Mouse (Mus musculus) c-Kit-positive CD71-positive TER-119-negative erythroid progenitor cells, embryonic 14.5 days (primary cell): ENCODE results near the gene Abhd16a.

ENCODE experiments used
- DNase-seq: peaks from one replicate; pipeline ENCODE4 v3.0.0-alpha.2; 2013; ENCODE audit warnings: low read depth

Gene Abhd16a

GRCm38 (mm10) chr17:35060071-35060470, 29.0 kb upstream of the Abhd16a start:
- no peak for DNase-seq

- no peak for DNase-seq
These were observed 28.2 kb upstream of the Abhd16a start for GRCm38 (mm10) chr17:35060737-35061297.

GRCm38 (mm10) chr17:35061299-35061698, 27.8 kb upstream of the Abhd16a start:
- no peak for DNase-seq

DNA sequence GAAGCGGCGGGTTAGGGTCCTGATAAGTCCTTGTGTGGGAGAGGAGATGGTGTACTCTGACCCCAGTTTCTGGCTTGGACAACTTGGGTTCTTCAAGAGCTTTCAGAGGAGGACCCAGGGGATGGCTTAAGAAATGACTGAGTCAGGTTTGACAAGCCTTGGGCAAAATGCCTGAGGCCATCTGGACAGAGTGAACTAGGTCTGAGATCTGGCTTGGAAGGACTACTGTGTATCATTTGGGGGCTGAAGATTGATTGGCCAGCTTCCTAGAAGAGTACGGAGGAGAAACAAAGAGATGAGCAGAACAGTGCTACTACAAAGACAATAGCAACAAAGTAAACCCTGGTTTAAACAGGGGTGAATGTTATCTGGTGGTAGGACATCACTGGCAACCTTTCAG, 25.6 kb upstream of the Abhd16a start:
- no peak for DNase-seq

DNA sequence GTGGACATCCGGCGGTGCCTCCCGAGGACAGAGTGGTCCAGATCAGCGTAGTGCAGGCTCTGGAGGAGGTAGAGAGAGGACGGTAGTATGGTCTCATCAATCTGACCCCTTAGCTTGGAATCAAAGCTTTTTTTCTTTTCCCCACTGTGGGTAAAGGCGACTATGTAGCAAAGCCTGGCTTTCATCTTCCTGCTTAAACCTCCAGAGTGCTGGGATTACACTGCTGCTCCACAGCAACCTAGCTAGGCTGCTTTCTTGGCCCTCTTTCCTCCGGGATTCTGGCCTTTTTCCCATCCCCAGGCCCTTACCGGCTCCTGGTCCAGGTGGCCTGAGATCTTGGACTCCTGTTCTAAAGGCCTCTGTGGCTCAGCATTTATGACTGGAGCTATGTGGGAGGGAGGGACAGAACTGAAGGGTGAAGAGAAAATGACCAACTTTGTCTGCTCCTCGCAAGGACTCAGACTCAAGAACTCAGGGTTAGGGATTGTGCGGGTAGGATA, 24.6 kb upstream of the Abhd16a start:
- DNase-seq: no peak

DNA sequence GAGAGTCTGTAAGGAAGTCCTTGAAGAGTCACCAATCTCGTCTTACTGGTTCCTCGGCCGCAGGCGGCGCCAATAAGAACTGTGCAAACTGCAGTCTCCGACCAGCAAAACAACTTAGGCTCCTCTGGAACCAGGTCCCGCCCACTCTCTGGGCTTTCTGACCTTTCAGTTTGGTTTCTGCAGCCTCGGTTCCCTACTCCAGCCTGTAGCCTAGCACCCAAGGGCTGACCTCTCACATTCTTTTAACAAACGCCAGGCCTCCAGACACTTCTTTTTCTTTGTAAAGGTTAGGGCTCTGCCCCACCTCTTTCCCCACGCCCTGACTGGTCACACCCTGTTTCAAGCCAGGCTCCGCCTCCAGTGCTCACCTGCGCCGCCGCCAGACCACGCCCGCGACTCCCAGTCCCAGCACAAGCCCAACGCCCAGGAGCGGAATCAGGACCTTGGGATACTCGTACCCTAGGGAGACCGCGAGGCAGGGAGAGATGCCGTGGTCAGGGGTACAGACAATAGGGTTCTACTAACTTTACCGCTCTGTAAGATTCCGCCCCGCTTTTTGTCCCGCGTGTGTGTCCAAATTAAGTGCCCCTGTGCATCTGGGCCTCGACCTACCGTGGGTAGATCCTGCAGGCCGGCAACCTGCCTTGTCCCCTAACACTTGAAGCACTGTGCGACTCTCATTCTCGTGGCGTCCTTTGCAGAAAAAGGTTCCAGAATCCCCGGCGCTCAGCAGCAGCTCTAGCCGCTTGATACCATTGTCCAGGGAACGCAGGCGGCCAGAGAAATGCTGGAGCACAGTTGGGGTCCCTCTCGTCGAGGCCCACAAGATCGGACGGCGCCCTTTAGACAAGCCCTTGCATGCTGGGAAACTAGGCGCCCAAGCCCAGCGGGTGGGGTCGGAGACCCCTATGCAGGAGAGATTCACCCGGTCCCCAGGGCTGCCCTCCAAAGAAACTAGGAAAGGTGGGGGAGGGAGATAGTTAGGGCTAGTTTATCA, 23.8 kb upstream of the Abhd16a start, which contains the start of gene Ly6g6c:
Gene Ly6g6c (plus strand): TSS at position 438 of the 997 bp plus-strand sequence.
- no peak for DNase-seq

DNA sequence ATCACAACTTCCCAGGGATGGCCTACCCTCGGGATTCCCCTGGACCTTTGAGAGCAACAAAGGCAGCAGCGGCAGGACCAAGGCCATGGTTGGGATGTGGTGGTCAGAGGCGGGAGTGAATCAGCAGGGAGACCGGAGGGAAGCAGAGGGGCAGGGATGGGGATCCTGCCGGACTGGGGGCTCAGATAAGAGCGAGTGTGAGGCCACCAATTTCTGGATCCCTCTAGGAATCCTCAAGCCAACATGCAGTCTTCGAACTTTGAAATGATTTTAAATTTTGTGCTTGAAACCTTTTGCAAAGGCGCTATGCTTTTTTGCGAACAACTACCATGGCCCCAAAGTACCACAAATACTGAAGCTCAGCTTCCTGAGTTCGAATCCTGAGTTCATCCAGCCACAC, 23.0 kb upstream of the Abhd16a start, which contains the start of gene Mpig6b:
Gene Mpig6b (minus strand): TSS at position 101 of the 400 bp plus-strand sequence.
- no peak for DNase-seq

DNA sequence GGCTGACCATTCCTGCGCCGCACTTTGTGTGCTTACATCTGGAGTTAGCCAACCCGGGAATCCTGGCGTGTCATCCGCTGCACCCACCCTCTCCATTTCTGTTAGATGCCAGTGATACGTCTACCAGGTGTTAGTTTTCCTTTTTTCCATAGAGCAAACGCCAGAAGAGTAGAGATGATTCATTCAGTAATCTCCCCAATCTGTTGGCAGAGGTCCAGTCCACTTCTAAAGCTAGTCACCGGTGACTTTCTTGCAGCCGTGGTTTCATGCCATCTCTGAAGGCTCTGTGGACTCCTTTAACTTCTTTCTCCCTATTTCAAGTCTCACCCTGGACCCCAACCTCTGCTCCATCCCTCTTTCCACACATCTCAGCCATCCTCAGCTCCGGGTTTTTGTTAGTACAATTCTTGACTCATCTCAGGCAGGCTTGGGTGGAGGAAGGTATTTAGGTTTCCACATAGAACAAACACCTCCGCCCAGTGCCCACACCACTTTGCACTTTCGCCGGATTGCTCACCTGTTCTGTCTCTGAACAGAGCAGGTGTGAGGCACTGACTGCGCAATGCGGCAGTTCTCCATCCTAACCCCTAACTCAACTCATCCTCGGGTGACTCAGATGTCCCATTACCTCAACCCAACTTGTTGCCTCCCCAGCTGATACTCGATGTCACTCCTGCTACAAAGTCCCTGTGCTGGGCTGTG, 20.7 kb upstream of the Abhd16a start:
- DNase-seq: no peak

DNA sequence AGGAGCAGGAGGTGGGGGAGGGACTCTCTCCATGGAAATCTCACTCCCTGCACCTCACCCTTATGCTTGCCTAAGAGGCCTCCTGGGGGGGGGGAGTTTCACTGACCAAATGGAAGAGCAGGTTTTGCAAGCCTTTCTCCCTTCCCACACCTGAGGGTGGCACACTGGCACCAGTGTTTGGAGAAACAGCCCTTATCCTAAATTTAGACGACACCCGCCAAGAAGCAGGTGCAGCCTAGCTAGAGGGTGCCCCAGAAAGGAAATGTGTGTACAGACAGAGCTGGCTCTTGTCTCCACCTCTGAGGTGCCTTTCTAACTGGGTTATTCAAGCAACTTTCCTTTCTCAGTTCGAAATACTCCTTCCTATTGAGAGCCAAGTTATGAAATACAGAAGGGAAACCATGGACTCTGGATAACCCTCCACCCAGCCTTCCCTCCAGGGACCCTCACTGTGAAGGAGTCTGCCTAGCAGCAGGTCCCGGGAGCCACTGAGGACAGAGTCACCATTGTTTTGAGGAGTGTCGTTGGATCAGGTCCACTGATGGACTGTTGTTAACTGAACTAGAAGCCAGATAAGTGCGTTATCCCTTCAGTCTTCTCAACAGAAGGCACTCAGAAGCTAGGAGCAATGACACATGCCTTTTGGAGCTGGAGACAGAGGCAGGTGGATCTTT, 18.4 kb upstream of the Abhd16a start:
- DNase-seq: no peak

DNA sequence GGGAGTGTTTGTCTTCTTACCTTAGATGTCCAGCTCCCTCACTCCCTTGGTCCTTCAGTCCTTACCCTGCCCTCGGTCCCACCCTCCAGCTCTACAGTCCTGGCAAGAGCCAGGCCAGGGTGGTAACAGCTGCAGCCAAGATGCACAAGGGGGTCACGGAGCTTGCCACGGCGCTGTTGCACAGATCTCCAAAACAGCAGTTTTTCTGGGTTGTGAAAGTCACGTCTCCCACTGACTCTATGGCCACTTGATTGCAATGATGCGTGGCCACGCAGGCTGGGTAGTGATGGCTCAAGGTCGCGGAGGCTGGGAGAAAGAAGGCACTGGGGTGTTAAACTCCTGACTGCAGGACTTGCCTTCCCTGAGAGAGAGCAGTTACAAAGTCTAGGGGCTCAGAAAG, 17.6 kb upstream of the Abhd16a start:
- DNase-seq: no peak

DNA sequence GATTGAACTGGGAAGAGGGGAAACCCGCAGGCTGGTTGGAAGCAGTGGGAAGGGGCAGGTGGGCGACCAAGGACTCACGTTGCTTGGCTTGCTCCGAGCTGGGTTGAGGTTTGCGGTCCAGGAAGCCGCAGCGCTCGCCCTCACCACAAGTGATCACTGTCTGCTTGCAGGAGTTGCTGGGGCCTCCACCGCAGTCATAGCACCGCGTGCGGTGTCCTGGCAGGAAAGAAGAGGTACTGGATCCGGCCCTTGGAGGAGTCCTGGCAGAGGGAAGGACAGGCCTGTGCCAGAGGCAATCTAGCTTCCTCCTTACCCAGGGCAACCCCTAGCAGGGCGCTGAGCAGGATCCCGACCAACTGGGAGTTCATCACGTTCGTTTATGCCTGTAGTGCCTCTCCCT, 15.0 kb upstream of the Abhd16a start:
- DNase-seq: no peak

DNA sequence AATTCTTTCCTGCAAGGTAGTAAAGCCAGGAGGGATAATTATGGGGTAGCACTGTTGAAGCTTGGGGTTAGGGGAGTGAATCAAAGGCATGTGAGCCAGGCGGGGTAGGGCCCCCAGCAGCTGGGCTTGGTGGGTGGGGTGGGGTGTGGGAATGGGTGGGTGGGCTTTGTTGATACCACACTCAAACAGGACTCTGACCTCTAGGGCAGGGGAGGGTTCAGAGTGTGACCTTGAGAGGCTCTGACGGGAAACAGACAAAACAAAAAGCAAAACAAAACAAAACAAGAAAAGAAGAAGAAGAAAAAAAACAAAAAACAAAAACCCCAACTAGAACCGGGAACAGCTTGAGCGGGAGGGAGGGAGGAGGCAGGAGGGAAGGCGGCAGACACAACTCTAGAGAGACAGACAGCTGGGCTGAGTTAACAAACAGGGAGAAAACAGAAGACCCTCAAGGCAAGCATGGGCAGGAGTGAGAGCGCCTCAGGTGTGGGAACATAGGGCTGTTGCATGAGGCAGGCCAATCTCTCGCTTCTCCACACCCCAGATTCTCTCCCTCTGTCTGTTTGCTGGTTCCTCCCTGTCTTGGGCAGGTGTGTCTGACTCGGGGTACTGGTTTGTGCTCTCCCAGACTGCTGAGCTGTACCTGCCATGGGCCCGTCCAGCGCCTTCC, 12.4 kb upstream of the Abhd16a start, which contains the start of gene Ly6g6e:
Gene Ly6g6e (plus strand): TSS at position 396 of the 670 bp plus-strand sequence.
- no peak for DNase-seq

DNA sequence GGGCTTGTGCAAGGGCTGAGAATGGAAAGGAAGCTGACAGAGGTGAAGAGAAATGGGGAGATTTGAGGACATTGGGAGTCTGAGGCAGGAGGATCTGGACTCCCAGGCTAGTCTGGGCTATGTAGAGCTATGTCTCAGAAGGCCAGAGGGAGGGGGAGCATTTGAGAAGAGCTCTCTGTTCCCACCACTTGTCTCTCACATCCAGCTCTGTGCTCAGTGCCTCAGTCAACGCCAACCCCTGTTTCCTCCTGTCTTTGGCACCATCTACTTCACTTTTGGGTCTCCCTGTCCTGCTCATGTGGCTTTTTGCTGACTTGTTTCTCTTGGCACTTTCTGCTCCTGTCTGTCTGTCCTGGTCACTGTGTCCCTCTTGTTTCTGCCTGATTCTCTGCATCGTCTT, 11.8 kb upstream of the Abhd16a start:
- DNase-seq: no peak

DNA sequence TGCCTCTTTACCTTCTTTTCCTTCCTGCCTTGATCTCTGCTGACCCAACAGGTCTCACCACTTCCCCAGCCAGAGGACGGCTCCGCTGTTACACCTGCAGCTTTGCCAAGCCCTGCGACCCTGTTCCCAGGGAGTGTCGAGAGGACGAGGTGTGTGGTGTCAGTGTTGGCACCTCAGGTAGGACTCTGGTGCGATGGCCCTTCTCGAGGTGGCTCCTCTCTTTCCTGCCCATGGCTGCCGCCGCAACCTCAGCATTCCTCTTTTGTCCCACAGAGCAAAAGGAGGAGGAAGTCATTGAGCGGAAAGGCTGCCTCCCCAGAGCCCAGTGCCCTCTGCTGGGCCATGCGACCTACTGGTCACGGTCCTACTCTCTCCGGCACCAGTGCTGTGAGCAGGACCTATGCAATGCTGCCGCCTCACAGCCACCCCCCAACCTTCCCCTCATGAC, 11.3 kb upstream of the Abhd16a start, which contains the start of gene Ly6g6d:
Gene Ly6g6d (minus strand): TSS at position 280 of the 448 bp plus-strand sequence.
- DNase-seq: no peak

- peak; percentile 70 for DNase-seq
These were observed 9.3 kb upstream of the Abhd16a start for GRCm38 (mm10) chr17:35079778-35080177.

DNA sequence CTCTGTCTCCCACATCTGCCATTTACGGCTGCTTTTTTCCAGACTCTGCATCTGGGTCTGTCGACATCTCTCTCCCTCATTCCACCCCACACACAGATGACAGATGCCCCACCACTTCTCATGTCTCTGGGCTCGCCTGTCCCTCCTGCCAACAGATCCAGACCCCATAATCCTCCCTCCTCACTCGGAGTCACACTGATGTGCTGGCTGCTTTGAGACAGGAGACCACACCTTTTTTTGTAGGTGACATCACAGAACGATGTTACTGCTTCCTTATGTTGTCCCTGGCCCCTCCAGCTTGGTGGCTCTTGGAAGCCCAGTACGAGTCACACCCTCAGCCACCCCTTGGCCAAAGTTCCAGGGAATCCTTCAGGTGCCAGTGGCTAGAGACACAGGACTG, 8.8 kb upstream of the Abhd16a start:
- no peak for DNase-seq

DNA sequence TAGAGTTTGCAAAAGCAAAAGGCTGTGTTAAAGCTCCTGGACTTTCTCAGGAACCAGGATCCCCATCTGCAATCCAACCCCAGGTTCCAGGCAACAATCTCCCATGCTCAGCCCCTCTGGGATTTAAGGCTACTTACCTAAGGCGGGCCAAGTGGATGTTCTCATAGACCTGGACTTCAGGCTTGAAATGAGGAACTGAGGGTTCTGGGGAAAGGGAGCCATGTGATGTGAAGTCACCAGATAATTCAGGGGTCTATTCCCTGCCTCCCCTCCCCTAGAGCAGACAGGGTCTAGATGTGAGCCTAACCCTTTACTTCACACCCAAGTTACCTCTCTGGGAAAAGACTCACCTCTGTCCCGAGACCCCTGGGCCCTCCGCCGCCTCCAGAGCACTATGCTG, 8.4 kb upstream of the Abhd16a start:
- no peak for DNase-seq

DNA sequence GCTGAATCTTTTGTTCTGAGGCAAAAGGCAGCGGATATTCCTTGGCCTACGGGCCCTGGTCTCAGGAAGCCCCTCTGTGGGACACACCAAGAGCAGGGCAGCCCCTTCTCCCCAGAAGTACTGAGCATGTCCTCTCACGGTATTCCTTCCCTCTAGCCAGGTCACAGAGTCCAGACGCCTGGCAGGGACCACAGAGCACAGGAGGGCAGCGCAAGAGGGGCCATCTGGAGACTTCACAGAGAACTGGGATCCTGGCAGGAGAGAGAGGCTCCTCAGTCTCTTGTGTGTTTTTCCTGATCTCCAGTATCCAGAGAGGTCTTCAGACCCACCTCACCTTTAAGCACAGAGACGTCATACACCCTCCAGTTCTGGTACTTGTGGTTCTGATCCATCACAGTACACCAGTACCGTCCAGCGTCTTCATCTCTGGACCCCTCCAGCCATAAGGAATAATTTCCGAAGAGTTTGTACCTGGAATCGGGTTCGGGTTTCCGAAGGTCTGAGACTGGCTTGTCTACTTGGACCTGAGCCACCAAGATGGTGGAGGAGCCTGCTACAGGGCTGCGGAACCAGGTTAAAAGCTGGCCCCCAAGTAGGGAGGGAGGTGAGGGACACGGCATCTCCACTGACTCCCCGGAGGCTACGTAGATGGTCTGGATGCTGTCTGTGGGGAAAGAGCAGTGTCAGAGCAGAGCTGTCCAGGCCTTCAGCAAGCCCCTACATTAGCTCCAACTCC, 6.1 kb upstream of the Abhd16a start:
- no peak for DNase-seq

- DNase-seq: no peak
These were observed 5.0 kb upstream of the Abhd16a start for GRCm38 (mm10) chr17:35083929-35084497.
